Mouse (Mus musculus) cortical plate, adult 2 months (tissue): ENCODE data around the gene Acss3.

Source experiments
- CTCF ChIP-seq: fragments of 200-500 bp; IDR thresholded peaks from 2 replicates; pipeline ENCODE4 v1.5.1; 2011; ENCODE audit warnings: mild to moderate bottlenecking, control low read depth, low read length; ENCODE audit not compliant: insufficient read depth; ENCODE audit errors: extremely low read depth
- POLR2A ChIP-seq: fragments of 200-500 bp; IDR thresholded peaks from 2 replicates; pipeline ENCODE4 v1.6.1; 2011; ENCODE audit warnings: mild to moderate bottlenecking, low read length, control low read depth; ENCODE audit not compliant: insufficient read depth; ENCODE audit errors: extremely low read depth

- TF ChIP-seq CTCF (no peak), POLR2A (no peak)
These were observed 48.7 kb upstream of the Acss3 start for GRCm38 (mm10) chr10:107172003-107172689.
